Mouse (Mus musculus): ENCODE measurements around the gene Pdxp. TPM values are rescaled to one million over a fixed set of nuclear protein-coding genes. Genes with fewer than 3 reads are reported as not detected.

The Pdxp gene
- total and polyA plus RNA-seq, 3 experiments = 2.8 to 9.8 (median 5.4) TPM

- Histone ChIP-seq H3K27me3 (replicated peaks) (no peaks in the 10 kb centered on the region), H3K9me3 (replicated peaks; ENCODE audit: low read length) (peaks cover 3% of the 10 kb centered on the region), H3K79me2 (replicated peaks; ENCODE audit: control insufficient read depth, extremely low read depth, insufficient read depth, poor library complexity, severe bottlenecking) (no peaks in the 10 kb centered on the region), H3K4me1 (ENCODE audit: control insufficient read depth in 1 of 2, insufficient read depth in 2 of 2) (peaks cover 28 to 63% of the 10 kb centered on the region in 2 experiments), H3K4me2 (ENCODE audit: insufficient read depth, low read depth, poor library complexity, severe bottlenecking) (peak overlapping the region; percentile 9; the same call in 1 of the 2 replicates), H3K36me3 (replicated peaks in 1 of 2; ENCODE audit: control insufficient read depth in 1 of 2, insufficient read depth in 1 of 2, low read length in 1 of 2) (peaks cover 4 to 39% of the 10 kb centered on the region in 2 experiments), H3K9ac (ENCODE audit: insufficient read depth, low read depth) (peak overlapping the region; percentile 0; the same call in 1 of the 2 replicates), H3K4me3 (replicated peaks in 1 of 3; ENCODE audit: low read depth in 2 of 3, low read length in 2 of 3, poor library complexity in 1 of 3) (no peak overlapping the region), H3K27ac (ENCODE audit: insufficient read depth, low read depth) (peak overlapping the region; percentile 57)
- dilution Hi-C loops (cut with MboI; ENCODE audit: extremely low pct_ligation_motif_present, extremely low pct_unique_long_range_greater_than_20kb, low sequenced_read_pairs) = no loop called here
- no peak for DNase-seq (ENCODE audit: extremely low read depth)
- TF ChIP-seq TBP (conservative IDR thresholded peaks at IDR 0.05; ENCODE audit: low read depth, low read length) = no peak
- peak; percentile 92 for TF ChIP-seq IRF4 (IDR thresholded peaks at IDR 0.05; ENCODE audit: low read depth, low read length)
- TF ChIP-seq EP300 (IDR thresholded peaks at IDR 0.05; ENCODE audit: low read length) = peak; percentile 77
- no peak for TF ChIP-seq ZMIZ1 (IDR thresholded peaks at IDR 0.05; ENCODE audit: low read depth, low read length)
- TF ChIP-seq SMC3 (IDR thresholded peaks at IDR 0.05; ENCODE audit: low read depth, low read length) = no peak
- 0 out of 2 replicates have a peak, but pooled peaks have one; percentile 32 for TF ChIP-seq MXI1 (IDR thresholded peaks at IDR 0.05; ENCODE audit: low read depth, low read length)
- peak; percentile 77 for TF ChIP-seq JUND (conservative IDR thresholded peaks at IDR 0.05; ENCODE audit: low read depth, low read length)
- no peak for TF ChIP-seq ZC3H11A (IDR thresholded peaks at IDR 0.05; ENCODE audit: low read depth, low read length)
- TF ChIP-seq MEF2A (IDR thresholded peaks at IDR 0.05; ENCODE audit: borderline replicate concordance, low read depth, low read length) = peak; percentile 51; the same call in 1 of the 2 replicates
- TF ChIP-seq ELF1 (IDR thresholded peaks at IDR 0.05; ENCODE audit: low read depth, low read length) = 0 out of 2 replicates have a peak, but pooled peaks have one; percentile 19
- peak; percentile 46; the same call in 1 of the 2 replicates for TF ChIP-seq TCF12 (IDR thresholded peaks at IDR 0.05; ENCODE audit: low read depth, low read length)
- TF ChIP-seq ZNF384 (IDR thresholded peaks at IDR 0.05; ENCODE audit: low read depth, low read length) = no peak
- TF ChIP-seq CHD2 (IDR thresholded peaks at IDR 0.05; ENCODE audit: low read length) = 0 out of 2 replicates have a peak, but pooled peaks have one; percentile 26
- TF ChIP-seq BHLHE40 (IDR thresholded peaks at IDR 0.05; ENCODE audit: low read depth, low read length) = peak; percentile 21; the same call in 1 of the 2 replicates
- TF ChIP-seq MAX (IDR thresholded peaks at IDR 0.05; ENCODE audit: low read length) = peak; percentile 32; the same call in 1 of the 2 replicates
- no peak for TF ChIP-seq NELFE (IDR thresholded peaks at IDR 0.05; ENCODE audit: low read depth, low read length)
- TF ChIP-seq ETS1 (conservative IDR thresholded peaks at IDR 0.05; ENCODE audit: low read depth, low read length) = peak; percentile 33; the same call in 1 of the 2 replicates
- in situ Hi-C loops (cut with MboI; ENCODE audit: low pct_ligation_motif_present, low pct_unique_long_range_greater_than_20kb, low sequenced_read_pairs) = loop anchor here (25.0 kb wide), 1 partner anchor 417 kb away; the partner anchor contains the start of genes Maff and Pla2g6
Observed at GRCm38 (mm10) chr15:78919914-78920313, 6.2 kb downstream of the Pdxp start.

- no peaks in the 10 kb centered on the region for H3K27me3 ChIP-seq (replicated peaks)
- peak overlapping the region; percentile 1 to 49 (median 24) for H3K4me3 ChIP-seq (replicated peaks in 1 of 3; ENCODE audit: low read depth in 2 of 3, low read length in 2 of 3, poor library complexity in 1 of 3)
- dilution Hi-C loops (cut with MboI; ENCODE audit: extremely low pct_ligation_motif_present, extremely low pct_unique_long_range_greater_than_20kb, low sequenced_read_pairs) (no loop called here), in situ Hi-C loops (cut with MboI; ENCODE audit: low pct_ligation_motif_present, low pct_unique_long_range_greater_than_20kb, low sequenced_read_pairs) (loop anchor here (25.0 kb wide), 1 partner anchor 415 kb away; the partner anchor contains the start of genes Maff and Pla2g6)
- H3K4me1 ChIP-seq (ENCODE audit: control insufficient read depth in 1 of 2, insufficient read depth in 2 of 2) = peaks cover 31 to 65% of the 10 kb centered on the region in 2 experiments
- H3K27ac ChIP-seq (ENCODE audit: insufficient read depth, low read depth) = peak overlapping the region; percentile 68
- H3K79me2 ChIP-seq (replicated peaks; ENCODE audit: control insufficient read depth, extremely low read depth, insufficient read depth, poor library complexity, severe bottlenecking) = peaks cover 4% of the 10 kb centered on the region; the same call in 1 of the 2 replicates
- peaks cover 4 to 18% of the 10 kb centered on the region in 2 experiments for H3K36me3 ChIP-seq (replicated peaks in 1 of 2; ENCODE audit: control insufficient read depth in 1 of 2, insufficient read depth in 1 of 2, low read length in 1 of 2)
- peaks cover 3% of the 10 kb centered on the region for H3K9me3 ChIP-seq (replicated peaks; ENCODE audit: low read length)
- H3K4me2 ChIP-seq (ENCODE audit: insufficient read depth, low read depth, poor library complexity, severe bottlenecking) = peak overlapping the region; percentile 42; the same call in 1 of the 2 replicates
- no peak for DNase-seq (ENCODE audit: extremely low read depth)
- H3K9ac ChIP-seq (ENCODE audit: insufficient read depth, low read depth) = peak overlapping the region; percentile 25; the same call in 1 of the 2 replicates
- no peak for TF ChIP-seq PAX5 (IDR thresholded peaks at IDR 0.05; ENCODE audit: low read length)
- peak; percentile 7; the same call in 1 of the 2 replicates for TF ChIP-seq SMC3 (IDR thresholded peaks at IDR 0.05; ENCODE audit: low read depth, low read length)
- peak in 1 of 2 experiments; percentile 22; a peak in 2 of 4 replicates for TF ChIP-seq CTCF (conservative IDR thresholded peaks at IDR 0.05 in 1 of 2, IDR thresholded peaks at IDR 0.05 in 1 of 2; ENCODE audit: low read depth in 2 of 2, low read length in 2 of 2)
Observed at GRCm38 (mm10) chr15:78922700-78923099, 9.0 kb downstream of the Pdxp start.
